Comparison of ENCODE assay signal across 11 mouse cellular contexts in the genomic region with DNA sequence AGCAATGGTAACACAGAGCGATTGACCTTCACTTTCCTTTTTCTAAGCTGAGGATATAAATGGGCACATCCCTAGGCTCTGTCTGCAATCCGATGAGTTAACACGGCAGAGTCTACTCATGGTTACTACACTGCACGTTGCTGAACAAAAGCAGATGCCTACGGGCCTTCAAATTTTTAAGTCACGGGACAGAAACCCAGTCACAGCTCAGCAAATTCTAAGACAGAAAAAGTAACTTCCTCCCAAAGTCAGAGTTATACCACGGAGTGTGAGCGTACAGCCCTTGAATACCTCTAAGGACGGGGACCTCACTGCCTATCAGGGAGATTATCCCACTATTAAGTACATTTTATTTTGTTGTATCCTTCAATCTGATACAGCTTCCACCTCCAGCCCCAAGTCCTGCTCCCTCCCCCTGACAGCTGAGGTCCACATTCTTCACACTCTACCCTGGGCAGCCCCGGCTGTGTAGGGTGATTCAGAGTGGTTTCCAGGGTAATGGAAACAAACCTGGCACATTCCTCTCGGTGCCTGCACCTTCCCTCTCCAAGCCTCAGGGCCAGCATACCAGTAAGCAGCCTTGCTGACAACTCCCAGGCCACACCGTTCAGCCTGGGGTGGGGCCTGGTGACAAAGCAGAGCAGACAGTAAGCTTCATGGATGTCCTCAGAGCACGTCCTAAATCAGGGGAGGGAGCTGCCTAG.
DNase-seq lines count a peak whose midpoint lies in the region; ATAC-seq and TF ChIP-seq lines count a peak whose summit lies in the region.
"Had no signal": no experiment of that assay in that cellular context is flagged by ENCODE, and none has a peak within 500 bp of the region (broad histone marks: within the 10 kb centered on the region; RNA-seq: fewer than 3 reads in every experiment).

No protein-coding gene starts in this region.

- H3K9ac ChIP-seq in kidney, embryonic 15.5 days: no peak overlapping the region

- peaks cover 26% of the 10 kb centered on the region for H3K4me1 ChIP-seq in kidney, embryonic 15.5 days
- H3K4me1 ChIP-seq in embryonic facial prominence, embryonic 10.5 days: peaks cover 53% of the 10 kb centered on the region
- peaks cover 51% of the 10 kb centered on the region for H3K4me1 ChIP-seq in limb, embryonic 10.5 days

- no peak for TF ChIP-seq CTCF in gastrocnemius, adult 2 months (IDR thresholded peaks at IDR 0.05)

- H3K4me2 ChIP-seq in kidney, embryonic 15.5 days: no peak overlapping the region

- no peak overlapping the region for H3K4me3 ChIP-seq in kidney, embryonic 15.5 days (replicated peaks)
- H3K4me3 ChIP-seq in embryonic facial prominence, embryonic 10.5 days: no peak overlapping the region
- no peak overlapping the region for H3K4me3 ChIP-seq in limb, embryonic 10.5 days
- H3K4me3 ChIP-seq in gastrocnemius, adult 2 months: no peak overlapping the region

- no peak overlapping the region for H3K27ac ChIP-seq in kidney, embryonic 15.5 days
- peak overlapping the region; percentile 25; the same call in 1 of the 2 replicates for H3K27ac ChIP-seq in embryonic facial prominence, embryonic 10.5 days (replicated peaks)
- 0 out of 2 replicates have a peak overlapping the region, but pooled peaks have one; percentile 16 for H3K27ac ChIP-seq in limb, embryonic 10.5 days
- no peak overlapping the region for H3K27ac ChIP-seq in gastrocnemius, adult 2 months

- no peak for DNase-seq in kidney, postnatal 10 days
- no peak for DNase-seq in embryonic facial prominence, embryonic 10.5 days (ENCODE audit: low spot score)
- no peak for DNase-seq in limb, embryonic 10.5 days (ENCODE audit: low spot score)
- peak; percentile 52 for DNase-seq in splenic B cell, adult 2 months (ENCODE audit: low read depth, low spot score)
- DNase-seq in right cerebral cortex, postnatal 10 days (ENCODE audit: low spot score in 2 of 2): no peak
- DNase-seq in gastrocnemius, adult 2 months: no peak
- DNase-seq in right cerebral cortex, adult 18-20 months: no peak
- DNase-seq: kidney, postnatal 14 days; left cerebral cortex, postnatal 4 days had no signal

- 71% methylated on average over 13 of the region's 13 CpGs for WGBS in kidney, embryonic 15.5 days
- 76% methylated on average over 13 of the region's 13 CpGs for WGBS in embryonic facial prominence, embryonic 10.5 days
- 67% methylated on average over 13 of the region's 13 CpGs for WGBS in limb, embryonic 10.5 days

- H3K9me3 ChIP-seq in kidney, embryonic 15.5 days (replicated peaks): no peaks in the 10 kb centered on the region
- H3K9me3 ChIP-seq in embryonic facial prominence, embryonic 10.5 days: no peaks in the 10 kb centered on the region
- no peaks in the 10 kb centered on the region for H3K9me3 ChIP-seq in limb, embryonic 10.5 days (replicated peaks)

- H3K27me3 ChIP-seq in kidney, embryonic 15.5 days: peaks cover 9% of the 10 kb centered on the region; the same call in 1 of the 2 replicates
- H3K27me3 ChIP-seq in embryonic facial prominence, embryonic 10.5 days (replicated peaks; ENCODE audit: low read depth, poor library complexity, severe bottlenecking): peaks cover 6% of the 10 kb centered on the region; the same call in 1 of the 2 replicates
- H3K27me3 ChIP-seq in limb, embryonic 10.5 days (ENCODE audit: low read depth, poor library complexity, severe bottlenecking): peaks cover 90% of the 10 kb centered on the region
- no peaks in the 10 kb centered on the region for H3K27me3 ChIP-seq in splenic B cell, adult 2 months (ENCODE audit: control insufficient read depth, insufficient read depth, low read length, poor library complexity, severe bottlenecking)

- no peaks in the 10 kb centered on the region for H3K36me3 ChIP-seq in kidney, embryonic 15.5 days
- no peaks in the 10 kb centered on the region for H3K36me3 ChIP-seq in embryonic facial prominence, embryonic 10.5 days (replicated peaks)
- no peaks in the 10 kb centered on the region for H3K36me3 ChIP-seq in limb, embryonic 10.5 days
- H3K36me3 ChIP-seq in splenic B cell, adult 2 months (ENCODE audit: control insufficient read depth, insufficient read depth, low read length, poor library complexity, severe bottlenecking): no peaks in the 10 kb centered on the region

- peak; percentile 35; the same call in 1 of the 2 replicates for ATAC-seq in kidney, embryonic 15.5 days (replicated peaks; ENCODE audit: low FRiP score)
- ATAC-seq: forebrain, embryonic 16.5 days had no signal

- intact Hi-C loops in gastrocnemius, adult 2 months (cut with DNase I): no loop called here

Comparison
In these comparisons a context has a peak if more than half of its experiments do, and no peak if none do; other contexts are left out.
1. H3K27ac ChIP-seq: peak in embryonic facial prominence, embryonic 10.5 days (single experiment) and limb, embryonic 10.5 days (single experiment); none in kidney, embryonic 15.5 days (single experiment) and gastrocnemius, adult 2 months (single experiment).